Mouse (Mus musculus) kidney, embryonic 15.5 days (tissue): Measurements from ENCODE around the gene Mdfic. TPM values are rescaled to one million over a fixed set of nuclear protein-coding genes. Genes with fewer than 3 reads are reported as not detected.

Source experiments
- ATAC-seq: fragments of 200-750 bp; cut with Nextera tagmentation; replicated peaks from 2 replicates; pipeline ENCODE4 v1.8.0; 2017; ENCODE audit warnings: moderate TSS enrichment; ENCODE audit not compliant: low FRiP score
- H3K27ac ChIP-seq: fragments of 300-500 bp; sonication (generic); 2 replicates; pipeline ENCODE4 v1.5.1; 2015; ENCODE audit warnings: mild to moderate bottlenecking, inconsistent platforms
- H3K27me3 ChIP-seq: fragments of 300-500 bp; sonication (generic); 2 replicates; pipeline ENCODE4 v1.6.1; 2015; ENCODE audit warnings: inconsistent platforms
- H3K36me3 ChIP-seq: fragments of 300-500 bp; sonication (generic); 2 replicates; pipeline ENCODE4 v1.6.1; 2015; ENCODE audit warnings: inconsistent platforms
- H3K4me1 ChIP-seq: fragments of 300-500 bp; sonication (generic); 2 replicates; pipeline ENCODE4 v1.6.1; 2015; ENCODE audit warnings: inconsistent platforms
- H3K4me2 ChIP-seq: fragments of 300-500 bp; sonication (generic); 2 replicates; pipeline ENCODE4 v1.6.1; 2015; ENCODE audit warnings: moderate library complexity, mild to moderate bottlenecking, inconsistent platforms
- H3K4me3 ChIP-seq: fragments of 300-500 bp; sonication (generic); replicated peaks from 2 replicates; pipeline ENCODE4 v1.5.1; 2015; ENCODE audit warnings: mild to moderate bottlenecking, inconsistent platforms
- H3K9ac ChIP-seq: fragments of 300-500 bp; sonication (generic); 2 replicates; pipeline ENCODE4 v1.6.1; 2015; ENCODE audit warnings: mild to moderate bottlenecking, inconsistent platforms
- H3K9me3 ChIP-seq: fragments of 300-500 bp; sonication (generic); replicated peaks from 2 replicates; pipeline ENCODE4 v1.6.1; 2016; ENCODE audit warnings: inconsistent platforms
- WGBS: fragments of 180-500 bp; shearing (Covaris S2); methylation state at CpG from one replicate; pipeline ENCODE4 v1.1.7; 2015; ENCODE audit warnings: mixed read lengths; 5-methylcytosine and 5-hydroxymethylcytosine counted together
- polyA plus RNA-seq: library from polyadenylated mRNA; unstranded; fragments of >200 nt; fragmentation: Nextera tagmentation; extraction: Ambion mirVana; gene quantifications from 2 replicates; pipeline ENCODE4 v1.2.1, GENCODE M21; 2015

The Mdfic gene
- polyA plus RNA-seq, 1 experiment from 2014 or later: 5.8 TPM

GRCm38 (mm10) chr6:15764039-15764438 lies 43.6 kb downstream of the Mdfic start:
- 69% methylated on average over 7 of the region's 7 CpGs for WGBS
- H3K36me3 ChIP-seq: no peaks in the 10 kb centered on the region
- no peak overlapping the region for H3K27ac ChIP-seq
- no peak overlapping the region for H3K4me3 ChIP-seq
- H3K9ac ChIP-seq: no peak overlapping the region
- H3K4me1 ChIP-seq: no peaks in the 10 kb centered on the region
- no peaks in the 10 kb centered on the region for H3K9me3 ChIP-seq
- no peak for ATAC-seq
- H3K27me3 ChIP-seq: no peaks in the 10 kb centered on the region
- no peak overlapping the region for H3K4me2 ChIP-seq

DNA sequence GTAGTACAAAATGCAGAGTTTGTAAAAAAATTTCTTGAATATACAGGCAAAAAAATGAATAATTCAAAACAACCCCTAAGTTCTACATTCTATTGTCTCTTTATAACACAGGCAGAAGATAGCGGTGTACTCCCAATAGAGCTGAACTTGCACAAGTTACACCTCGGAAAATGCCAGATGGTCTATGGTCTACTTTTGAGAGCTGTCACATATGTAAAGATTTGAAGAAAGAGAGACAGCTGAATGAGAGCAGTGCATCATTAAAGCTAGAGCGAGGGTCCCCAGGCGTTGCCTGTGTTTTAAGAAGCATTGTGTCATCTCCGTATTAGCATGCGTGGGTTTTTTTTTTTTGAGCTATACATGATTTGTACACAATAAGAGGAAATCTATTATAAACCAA lies 47.0 kb downstream of the Mdfic start:
- H3K9ac ChIP-seq: no peak overlapping the region
- 93% methylated on average over 6 of the region's 6 CpGs for WGBS
- no peak overlapping the region for H3K4me3 ChIP-seq
- 0 out of 2 replicates have a peak, but pooled peaks cover 5% of the 10 kb centered on the region for H3K36me3 ChIP-seq
- no peaks in the 10 kb centered on the region for H3K9me3 ChIP-seq
- H3K27me3 ChIP-seq: no peaks in the 10 kb centered on the region
- H3K4me1 ChIP-seq: no peaks in the 10 kb centered on the region
- H3K4me2 ChIP-seq: no peak overlapping the region
- ATAC-seq: no peak
- no peak overlapping the region for H3K27ac ChIP-seq

- no peak overlapping the region for H3K4me2 ChIP-seq
- no peaks in the 10 kb centered on the region for H3K27me3 ChIP-seq
- H3K4me1 ChIP-seq: no peaks in the 10 kb centered on the region
- no peak overlapping the region for H3K4me3 ChIP-seq
- H3K9ac ChIP-seq: no peak overlapping the region
- 0 out of 2 replicates have a peak, but pooled peaks cover 5% of the 10 kb centered on the region for H3K36me3 ChIP-seq
- 71% methylated on average over 8 of the region's 8 CpGs for WGBS
- H3K9me3 ChIP-seq: no peaks in the 10 kb centered on the region
- no peak overlapping the region for H3K27ac ChIP-seq
- ATAC-seq: no peak
Observed at GRCm38 (mm10) chr6:15770128-15770527, 49.7 kb downstream of the Mdfic start.

- ATAC-seq: no peak
- WGBS: 81% methylated on average over 3 of the region's 3 CpGs
Observed at GRCm38 (mm10) chr6:15777070-15777469, 56.6 kb downstream of the Mdfic start.

GRCm38 (mm10) chr6:15780127-15780526 lies 59.7 kb downstream of the Mdfic start:
- no peak for ATAC-seq
- H3K4me2 ChIP-seq: no peak overlapping the region
- H3K9ac ChIP-seq: no peak overlapping the region
- no peaks in the 10 kb centered on the region for H3K27me3 ChIP-seq
- no peaks in the 10 kb centered on the region for H3K36me3 ChIP-seq
- H3K27ac ChIP-seq: no peak overlapping the region
- H3K4me3 ChIP-seq: no peak overlapping the region
- H3K9me3 ChIP-seq: no peaks in the 10 kb centered on the region
- no peaks in the 10 kb centered on the region for H3K4me1 ChIP-seq

More at GRCm38 (mm10) chr6:15777070-15777469, 56.6 kb downstream of the Mdfic start:
- no peaks in the 10 kb centered on the region for H3K4me1 ChIP-seq
- no peak overlapping the region for H3K4me3 ChIP-seq
- no peaks in the 10 kb centered on the region for H3K9me3 ChIP-seq
- H3K4me2 ChIP-seq: no peak overlapping the region
- no peak overlapping the region for H3K9ac ChIP-seq
- H3K27me3 ChIP-seq: no peaks in the 10 kb centered on the region
- H3K36me3 ChIP-seq: no peaks in the 10 kb centered on the region
- H3K27ac ChIP-seq: no peak overlapping the region

DNA sequence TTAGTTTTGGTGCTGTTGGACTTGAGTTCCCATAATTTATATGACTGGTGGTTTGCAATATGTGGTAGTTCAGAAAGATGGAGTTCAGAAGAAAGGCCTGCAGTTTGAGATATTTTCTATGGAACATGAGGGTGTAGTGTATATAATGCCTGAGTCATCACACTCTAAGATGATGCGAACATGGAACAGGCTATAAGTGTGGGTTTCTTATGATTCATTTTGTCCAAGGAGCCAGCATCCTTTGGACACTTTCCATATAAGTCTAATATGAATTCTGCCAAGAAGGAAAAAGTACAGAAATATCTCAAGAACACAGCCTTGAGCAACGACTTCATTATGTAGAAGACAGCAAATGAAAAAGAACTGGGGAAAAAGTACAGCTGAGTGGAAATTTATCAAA lies 60.2 kb downstream of the Mdfic start:
- ATAC-seq: no peak
- H3K4me2 ChIP-seq: no peak overlapping the region
- WGBS: 90% methylated on average over 2 of the region's 2 CpGs

DNA sequence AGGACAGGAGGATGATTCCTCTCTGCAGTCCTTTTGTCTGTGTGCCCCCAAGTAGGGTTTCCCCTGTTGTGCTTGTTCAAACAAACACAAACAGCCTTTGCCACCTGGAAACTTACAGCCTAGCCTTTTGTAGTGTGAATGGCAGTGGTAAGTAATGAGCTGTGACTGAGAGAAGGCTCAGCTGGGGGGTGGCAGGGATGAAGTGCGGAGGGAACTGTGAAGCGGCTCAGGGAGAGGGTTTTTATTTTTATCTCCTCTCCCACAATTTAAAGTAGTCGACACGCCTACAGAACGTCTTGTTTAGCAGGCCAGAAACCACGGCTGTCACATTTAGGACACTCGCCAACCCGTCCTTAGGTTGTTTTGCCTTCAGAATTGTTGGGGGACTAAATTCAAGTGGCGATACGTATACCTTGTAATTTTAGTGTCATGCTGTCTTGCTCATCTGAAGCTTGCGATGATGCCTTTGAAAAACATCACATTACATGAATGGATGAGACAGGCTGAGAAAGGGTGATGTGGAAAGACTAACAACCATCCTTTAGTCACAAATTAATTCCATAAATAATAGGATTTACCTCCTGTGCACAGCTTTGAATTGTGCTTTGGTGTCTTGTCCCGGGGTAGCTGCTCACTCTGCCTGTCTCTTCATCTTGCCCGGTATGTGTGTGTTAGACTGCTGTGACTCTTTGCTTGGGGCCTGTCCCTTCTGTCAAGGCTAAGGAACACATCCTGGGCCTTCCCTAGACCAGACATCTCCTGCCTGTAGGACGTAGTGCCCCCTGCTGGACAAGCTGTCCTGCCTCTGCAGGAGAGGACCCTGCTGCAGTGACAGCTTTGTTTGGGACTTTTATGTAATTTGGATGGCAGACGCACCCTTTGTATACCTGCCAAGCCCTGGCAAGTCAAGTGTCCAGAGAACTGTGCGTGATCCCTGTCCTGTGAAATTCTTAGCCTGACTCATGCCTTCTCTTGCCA lies 69.4 kb downstream of the Mdfic start:
- Histone ChIP-seq H3K4me2 (no peak overlapping the region; the same call in 1 of the 2 replicates), H3K9ac (no peak overlapping the region), H3K27ac (0 out of 2 replicates have a peak overlapping the region, but pooled peaks have one; percentile 23), H3K27me3 (no peaks in the 10 kb centered on the region), H3K4me1 (peaks cover 25% of the 10 kb centered on the region), H3K4me3 (no peak overlapping the region), H3K9me3 (no peaks in the 10 kb centered on the region), H3K36me3 (no peaks in the 10 kb centered on the region)
- 30% methylated on average over 16 of the region's 16 CpGs for WGBS
- ATAC-seq: peak; percentile 80

More for the DNA sequence above, 60.2 kb downstream of the Mdfic start:
- H3K9me3 ChIP-seq: no peaks in the 10 kb centered on the region
- H3K27me3 ChIP-seq: no peaks in the 10 kb centered on the region
- no peak overlapping the region for H3K27ac ChIP-seq
- H3K36me3 ChIP-seq: no peaks in the 10 kb centered on the region
- H3K4me3 ChIP-seq: no peak overlapping the region
- H3K4me1 ChIP-seq: no peaks in the 10 kb centered on the region
- no peak overlapping the region for H3K9ac ChIP-seq

- no peak overlapping the region for H3K4me2 ChIP-seq
- H3K36me3 ChIP-seq: no peaks in the 10 kb centered on the region
- no peak overlapping the region for H3K4me3 ChIP-seq
- peaks cover 25% of the 10 kb centered on the region for H3K4me1 ChIP-seq
- WGBS: 47% methylated on average over 12 of the region's 12 CpGs
- H3K27ac ChIP-seq: peak overlapping the region; percentile 64
- no peaks in the 10 kb centered on the region for H3K9me3 ChIP-seq
- ATAC-seq: peak; percentile 44
- no peaks in the 10 kb centered on the region for H3K27me3 ChIP-seq
- no peak overlapping the region for H3K9ac ChIP-seq
Observed at GRCm38 (mm10) chr6:15792680-15793601, 72.5 kb downstream of the Mdfic start.

GRCm38 (mm10) chr6:15793602-15794345 lies 73.3 kb downstream of the Mdfic start:
- 48% methylated on average over 8 of the region's 8 CpGs for WGBS
- H3K27ac ChIP-seq: peak overlapping the region; percentile 64
- no peaks in the 10 kb centered on the region for H3K9me3 ChIP-seq
- H3K9ac ChIP-seq: no peak overlapping the region
- no peaks in the 10 kb centered on the region for H3K27me3 ChIP-seq
- H3K4me3 ChIP-seq: no peak overlapping the region
- no peaks in the 10 kb centered on the region for H3K36me3 ChIP-seq
- H3K4me1 ChIP-seq: peaks cover 25% of the 10 kb centered on the region
- ATAC-seq: no peak; the same call in 1 of the 2 replicates
- peak overlapping the region; percentile 41 for H3K4me2 ChIP-seq

GRCm38 (mm10) chr6:15794801-15795200 lies 74.3 kb downstream of the Mdfic start:
- Histone ChIP-seq H3K4me3 (no peak overlapping the region), H3K4me1 (peaks cover 18% of the 10 kb centered on the region), H3K27me3 (no peaks in the 10 kb centered on the region), H3K9ac (no peak overlapping the region), H3K4me2 (no peak overlapping the region), H3K36me3 (no peaks in the 10 kb centered on the region), H3K27ac (no peak overlapping the region), H3K9me3 (no peaks in the 10 kb centered on the region)
- no peak for ATAC-seq
- 79% methylated on average over 3 of the region's 3 CpGs for WGBS

DNA sequence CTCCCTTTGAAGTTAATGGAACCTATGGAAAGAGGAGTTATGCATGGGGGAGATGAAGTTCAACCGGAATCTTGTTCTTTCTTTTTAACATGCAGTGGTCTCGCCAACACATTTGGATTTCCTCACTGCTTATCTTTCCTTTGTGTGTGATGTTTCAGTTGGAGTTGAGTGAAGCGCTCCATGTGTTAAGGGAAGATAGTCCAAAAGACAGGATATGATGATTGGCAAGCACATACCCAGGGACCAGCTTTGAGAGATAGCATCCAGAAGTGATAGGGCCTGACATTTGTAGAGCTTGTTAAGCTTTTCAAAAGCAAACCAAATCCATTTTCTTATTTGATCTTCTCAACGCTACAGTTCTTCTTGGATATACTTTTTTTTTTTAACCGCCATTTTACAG lies 86.9 kb downstream of the Mdfic start:
- WGBS: 95% methylated on average over 5 of the region's 5 CpGs
- Histone ChIP-seq H3K27me3 (no peaks in the 10 kb centered on the region), H3K4me1 (no peaks in the 10 kb centered on the region; the same call in 1 of the 2 replicates), H3K27ac (no peak overlapping the region), H3K4me2 (no peak overlapping the region), H3K9me3 (no peaks in the 10 kb centered on the region), H3K36me3 (no peaks in the 10 kb centered on the region), H3K4me3 (no peak overlapping the region), H3K9ac (no peak overlapping the region)
- ATAC-seq: no peak
